Mouse (Mus musculus) heart, postnatal 14 days (tissue): ENCODE measurements around the gene Kcnh1. TPM values are rescaled to one million over a fixed set of nuclear protein-coding genes. Genes with fewer than 3 reads are reported as not detected.
A peak's percentile ranks its signal among the peaks of the same experiment; 100 is the strongest.

Experiments
- DNase-seq, 2 experiments: peaks; one replicate each; pipeline ENCODE4 v3.0.0; 2021 to 2022
- intact Hi-C: fragments of 180-260 bp; cut with DNase I; formaldehyde crosslinking; loops from one replicate; pipeline ENCODE4 v1.15.1; 2025
- total RNA-seq, 2 experiments: library from RNA; stranded (reverse); gene quantifications; 2 replicates each; pipeline ENCODE4 v1.2.3; 2021

Kcnh1 gene
- total RNA-seq, 2 experiments from 2014 or later = 0.12 to 0.17 TPM

- intact Hi-C loops = no loop called here
- DNase-seq = no peak
These were observed 209.3 kb downstream of the Kcnh1 start for GRCm38 (mm10) chr1:192399667-192400490.

- intact Hi-C loops = no loop called here
These were observed 210.4 kb downstream of the Kcnh1 start for GRCm38 (mm10) chr1:192400991-192401390.

DNA sequence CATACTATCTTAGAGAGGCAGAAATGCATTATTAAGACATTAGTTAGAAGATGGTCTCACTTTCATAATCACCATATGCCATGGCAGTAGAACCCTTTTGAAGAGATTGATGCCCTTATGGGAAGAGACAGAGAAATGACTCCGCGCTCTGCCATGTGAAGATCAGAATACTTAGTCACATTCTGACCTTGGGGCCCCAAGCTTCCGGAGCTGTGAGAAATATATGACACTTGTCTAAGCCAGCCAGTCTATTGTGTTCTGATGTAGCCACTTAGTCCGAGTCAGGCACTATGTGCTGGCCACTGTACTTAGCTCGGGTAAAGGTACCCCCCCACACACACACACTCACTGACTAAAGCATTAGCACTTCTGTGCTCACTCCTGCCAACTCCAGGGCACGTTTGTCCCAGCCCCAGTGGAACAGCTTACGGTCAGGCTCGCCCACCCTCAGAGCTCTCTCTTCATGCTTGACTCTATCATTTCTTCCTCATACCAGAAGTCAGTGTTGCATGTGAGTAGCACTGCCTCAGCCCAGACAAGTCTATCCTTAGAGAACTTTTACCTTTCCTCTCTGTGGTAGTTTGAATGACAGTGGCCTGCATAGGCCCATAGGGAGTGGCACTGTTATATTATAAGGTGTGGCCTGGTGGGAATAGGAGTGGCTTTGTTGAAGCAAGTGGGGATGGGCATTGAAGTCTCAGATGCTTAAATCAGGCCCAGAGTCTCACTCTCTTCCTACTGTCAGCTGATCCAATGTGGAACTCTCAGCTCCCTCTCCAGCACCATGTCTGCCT is 212.5 kb downstream of the Kcnh1 start:
- no peak for DNase-seq
- intact Hi-C loops = no loop called here

More at GRCm38 (mm10) chr1:192400991-192401390, 210.4 kb downstream of the Kcnh1 start:
- DNase-seq = peak; percentile 9 to 20

- intact Hi-C loops = no loop called here
- DNase-seq = no peak
These were observed 214.6 kb downstream of the Kcnh1 start for GRCm38 (mm10) chr1:192405136-192405535.

GRCm38 (mm10) chr1:192406589-192406988 is 216.0 kb downstream of the Kcnh1 start:
- no peak for DNase-seq
- intact Hi-C loops = no loop called here

DNA sequence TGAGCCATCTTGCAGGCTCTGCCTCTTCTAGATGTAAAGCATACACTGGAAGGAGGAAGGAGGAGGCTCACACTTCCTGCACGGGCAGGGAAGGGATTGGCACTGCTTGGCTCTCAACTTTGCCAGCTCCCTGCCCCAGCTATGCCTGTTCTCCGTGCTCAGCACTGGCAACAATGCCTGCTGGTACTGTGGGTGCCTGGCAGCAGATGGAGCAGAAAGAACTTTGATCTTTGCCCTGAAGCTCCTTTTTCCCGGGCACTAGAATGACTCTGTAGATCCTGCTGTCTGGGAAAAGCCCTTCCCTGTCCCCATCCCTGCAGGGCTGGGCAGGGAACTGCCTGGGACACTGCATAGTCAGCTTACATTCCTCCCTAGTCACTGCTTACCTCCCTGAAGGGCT is 225.2 kb downstream of the Kcnh1 start:
- intact Hi-C loops = no loop called here
- DNase-seq = no peak

DNA sequence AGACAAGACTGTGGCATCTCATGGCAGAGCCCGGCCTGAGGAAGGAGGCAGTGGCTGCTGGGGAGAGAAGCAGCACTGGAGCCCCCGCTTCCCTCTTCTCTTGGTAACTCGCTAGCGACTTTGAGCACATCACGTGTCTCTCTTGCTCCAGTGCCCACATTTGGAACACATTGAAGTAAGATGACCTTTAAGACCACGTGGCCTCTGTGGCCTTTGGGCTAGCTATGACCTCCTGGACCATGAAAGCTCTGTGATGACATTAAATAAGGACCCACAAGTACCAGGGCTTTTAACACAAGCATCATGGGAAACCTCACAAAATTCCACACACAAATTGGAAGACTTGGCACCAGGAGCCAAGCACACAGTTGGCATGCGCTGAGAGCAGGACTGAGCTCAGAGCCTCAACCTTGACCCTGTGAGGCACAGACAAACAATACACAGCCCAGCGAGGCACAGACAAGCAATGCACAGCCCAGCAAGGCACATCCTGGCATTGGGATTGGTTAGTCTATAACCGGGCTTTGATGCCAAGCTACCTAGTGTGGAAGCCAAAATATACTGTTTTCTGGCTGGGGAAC is 225.8 kb downstream of the Kcnh1 start:
- DNase-seq = no peak
- intact Hi-C loops = no loop called here

DNA sequence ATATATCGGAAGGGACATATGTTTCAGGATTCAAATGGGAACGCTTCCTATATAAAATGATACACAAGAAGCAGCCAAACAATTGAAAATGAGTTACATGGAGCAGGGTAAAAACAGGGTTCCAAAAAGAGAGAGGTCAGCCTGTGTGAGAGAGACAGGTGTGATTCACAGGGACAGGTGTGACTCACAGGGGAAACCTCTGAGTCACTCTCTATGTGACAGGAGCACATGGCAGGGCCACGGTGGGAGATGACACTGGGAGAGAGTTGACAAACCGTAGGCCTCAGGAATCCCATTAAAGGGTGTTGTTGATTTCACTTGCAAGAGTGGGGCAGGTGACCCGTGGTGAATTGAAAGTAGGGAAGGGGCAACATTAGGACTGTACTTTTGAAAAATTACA is 228.6 kb downstream of the Kcnh1 start:
- intact Hi-C loops = no loop called here
- DNase-seq = no peak

GRCm38 (mm10) chr1:192421377-192422166 is 231.0 kb downstream of the Kcnh1 start:
- no peak for DNase-seq
- intact Hi-C loops = no loop called here

DNA sequence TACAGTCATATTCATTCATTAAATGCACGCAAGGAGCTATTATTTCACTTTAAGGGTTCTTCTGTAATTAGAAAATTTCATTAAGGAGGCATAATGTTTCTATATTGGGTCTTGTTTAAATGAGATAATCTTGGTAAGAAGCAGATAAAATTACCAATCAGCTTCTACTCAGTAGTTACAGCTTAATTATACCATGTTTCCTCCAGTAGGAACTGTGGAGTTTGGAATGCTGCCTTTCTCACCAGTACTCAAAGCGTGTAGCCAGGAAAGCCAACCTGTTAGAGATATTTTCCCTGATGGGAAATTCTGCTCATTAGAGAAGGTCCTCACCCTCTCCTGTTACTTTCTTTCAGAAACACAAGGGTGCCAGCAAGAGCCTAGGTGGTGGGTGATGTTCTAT is 240.8 kb downstream of the Kcnh1 start:
- intact Hi-C loops = no loop called here
- DNase-seq = no peak

DNA sequence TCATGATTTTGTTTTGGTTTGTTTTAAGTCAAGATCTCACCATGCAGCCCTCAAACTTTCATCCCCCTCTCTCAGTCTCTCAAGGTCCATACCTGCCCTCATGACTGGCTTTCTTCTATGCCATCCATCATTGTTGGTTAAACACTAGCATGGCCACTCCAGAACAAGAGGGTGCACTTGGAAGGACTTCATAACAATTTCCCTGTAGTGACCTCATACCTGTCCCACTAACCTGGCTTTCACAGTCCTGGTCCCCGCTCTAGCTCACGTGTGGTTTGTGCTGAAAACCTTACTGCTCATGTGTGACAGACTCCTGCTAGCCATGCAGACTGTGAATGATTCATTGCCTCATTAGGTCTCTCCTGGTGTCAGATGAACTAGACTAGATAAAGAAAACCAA is 244.9 kb downstream of the Kcnh1 start:
- DNase-seq = no peak
- intact Hi-C loops = no loop called here

- no peak for DNase-seq
- intact Hi-C loops = no loop called here
These were observed 248.7 kb downstream of the Kcnh1 start for GRCm38 (mm10) chr1:192439151-192439837.

DNA sequence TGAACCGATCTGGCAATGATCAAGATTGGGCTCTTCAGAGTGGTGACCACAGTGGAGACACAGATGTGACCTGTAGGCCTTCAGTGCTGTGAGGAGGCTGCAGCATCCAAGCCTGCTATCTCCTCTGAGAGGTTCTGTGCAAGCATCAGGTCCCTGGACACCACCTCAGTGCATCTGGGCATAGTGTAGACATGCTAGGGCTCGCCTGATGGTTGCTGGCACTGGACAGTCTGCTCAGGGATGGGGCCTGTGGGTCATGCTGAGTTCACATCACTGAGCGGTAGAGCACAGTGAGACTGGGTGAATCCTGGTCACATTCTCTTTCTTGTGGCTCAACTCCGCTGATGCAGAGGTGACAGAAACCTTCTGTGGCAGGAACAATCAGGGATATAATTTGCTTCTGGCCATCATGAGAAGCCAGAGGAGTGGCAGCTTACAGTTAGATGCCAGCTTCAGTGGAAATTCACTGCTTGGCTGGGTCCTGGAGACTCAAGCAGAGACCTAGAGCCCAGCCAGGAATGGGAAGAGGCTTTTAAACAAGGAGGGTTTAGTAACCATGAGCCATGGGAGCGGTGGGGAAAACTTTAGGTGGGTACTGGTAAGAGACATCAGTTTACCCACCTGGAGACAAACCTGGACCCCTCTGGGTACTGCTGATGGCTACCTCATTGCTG is 252.3 kb downstream of the Kcnh1 start:
- intact Hi-C loops = no loop called here
- no peak for DNase-seq

DNA sequence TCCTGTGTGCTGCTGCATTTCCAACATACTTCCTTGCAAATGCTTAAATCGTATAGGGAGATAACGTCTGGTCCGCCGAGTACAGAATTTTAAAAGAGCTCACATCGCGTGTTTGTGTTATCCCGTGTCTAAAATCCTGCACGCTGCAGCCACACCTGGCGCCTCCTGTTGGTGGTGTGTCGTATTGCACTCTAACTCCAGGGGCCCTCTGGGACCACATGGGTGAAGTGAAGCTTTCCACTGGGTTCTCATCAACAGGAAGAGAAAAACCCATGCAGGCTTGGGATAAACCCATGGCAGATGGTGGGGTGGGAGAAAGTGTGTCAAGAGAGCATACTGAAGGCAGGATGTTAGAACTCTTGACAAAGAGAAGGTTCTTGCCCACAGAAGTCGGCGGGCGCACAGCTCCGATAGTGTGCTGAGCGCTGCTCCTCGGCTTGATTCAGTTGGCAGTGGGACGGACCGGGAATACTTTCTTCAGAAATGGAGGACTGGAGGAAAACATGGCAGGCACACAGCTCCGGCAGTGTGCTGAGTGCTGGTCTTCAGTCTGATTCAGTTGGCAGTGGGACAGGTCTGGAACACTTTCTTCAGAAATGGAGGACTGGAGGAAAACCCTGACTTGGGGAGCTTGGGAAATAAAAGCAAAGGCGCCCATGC is 253.6 kb downstream of the Kcnh1 start:
- DNase-seq = no peak
- intact Hi-C loops = no loop called here

DNA sequence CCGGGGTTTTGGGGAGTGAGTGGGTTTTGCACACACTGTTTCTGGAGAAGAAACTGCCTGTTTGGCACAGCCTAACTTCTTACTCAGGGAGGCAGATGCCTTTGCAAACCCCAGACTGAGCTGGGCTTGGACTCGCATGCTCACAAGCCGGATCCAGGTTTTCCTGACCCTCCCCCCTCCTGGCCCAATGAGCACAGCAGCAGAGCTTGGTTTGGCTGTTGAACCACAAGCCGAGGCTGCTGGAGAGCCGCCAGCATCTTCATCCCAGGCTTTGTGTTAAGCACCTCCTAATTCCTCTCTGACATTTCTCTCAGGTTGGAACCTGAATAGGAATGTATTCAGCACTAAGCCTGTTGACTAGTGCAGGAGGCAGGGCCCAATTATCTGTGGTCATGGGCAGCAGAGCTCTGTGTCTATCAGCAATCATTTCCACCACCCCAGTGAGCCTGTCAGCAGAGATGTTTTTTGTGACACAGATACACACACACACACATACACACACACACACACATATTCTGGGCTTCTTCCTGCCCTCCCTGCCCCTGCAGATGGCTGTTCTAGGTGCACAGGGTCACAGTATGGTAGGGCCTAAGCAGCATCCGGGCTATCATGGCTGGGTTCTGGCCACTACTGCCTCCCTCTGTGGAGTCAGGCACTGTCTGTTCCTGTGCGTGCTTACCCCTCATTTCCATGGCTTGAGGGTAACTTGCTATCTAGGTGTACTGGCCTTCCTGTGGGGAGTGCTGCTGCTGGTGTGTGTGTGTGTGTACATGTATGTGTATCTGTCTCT is 254.3 kb downstream of the Kcnh1 start:
- peak; percentile 54 to 64 for DNase-seq
- intact Hi-C loops = no loop called here

DNA sequence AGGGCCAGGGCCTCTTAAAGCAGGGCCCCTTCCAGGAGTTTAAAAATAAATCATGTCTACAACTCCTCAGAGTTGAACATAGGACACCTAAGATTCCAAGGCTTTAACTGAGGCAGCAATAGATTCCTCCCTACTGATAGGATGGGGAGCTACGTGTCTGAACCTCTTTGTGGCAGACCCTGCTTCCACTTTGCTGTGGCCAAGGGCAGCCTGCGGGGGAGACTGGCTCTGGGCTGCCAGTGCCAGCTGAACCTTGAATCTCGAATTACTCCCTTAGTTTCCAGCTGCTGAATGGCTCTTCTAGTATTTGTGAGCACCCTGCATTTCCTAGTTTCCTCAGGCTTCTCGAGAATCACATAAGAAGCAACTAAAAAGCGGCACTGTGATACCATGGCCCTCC is 255.6 kb downstream of the Kcnh1 start:
- no peak for DNase-seq
- intact Hi-C loops = no loop called here

GRCm38 (mm10) chr1:192447666-192448065 is 257.1 kb downstream of the Kcnh1 start:
- intact Hi-C loops = no loop called here
- no peak for DNase-seq

DNA sequence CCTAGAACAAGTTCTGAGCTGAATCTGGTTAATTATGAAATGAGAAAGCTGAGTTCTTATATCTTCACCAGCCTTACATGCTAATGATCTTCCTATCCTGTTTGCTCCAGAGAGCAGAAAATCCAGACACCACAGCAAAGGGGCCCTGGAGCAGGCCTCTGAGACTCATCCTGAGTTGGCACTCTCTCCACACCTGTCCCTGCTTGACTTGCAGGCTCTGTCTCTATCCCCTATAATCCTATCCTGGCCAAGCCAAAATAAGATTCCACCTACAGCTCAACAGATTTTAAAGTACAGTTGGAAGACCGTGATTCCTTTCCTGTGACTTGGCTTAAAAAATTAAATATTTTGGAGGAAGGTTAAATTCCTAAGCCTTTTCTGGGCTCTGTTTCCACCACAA is 257.9 kb downstream of the Kcnh1 start:
- no peak for DNase-seq

More for the DNA sequence above, 257.9 kb downstream of the Kcnh1 start:
- intact Hi-C loops = no loop called here
